Mouse (Mus musculus) megakaryocyte, embryonic 14.5 days (primary cell): ENCODE results near the gene Atrn. TPM values are rescaled to one million over a fixed set of nuclear protein-coding genes. Genes with fewer than 3 reads are reported as not detected.

Source experiments
- H3K27me3 ChIP-seq: replicated peaks from 2 replicates; pipeline ENCODE3; 2012; ENCODE audit warnings: inconsistent platforms
- H3K36me3 ChIP-seq: replicated peaks from 2 replicates; pipeline ENCODE3; 2012; ENCODE audit warnings: low read length, inconsistent platforms, mixed read lengths
- H3K4me1 ChIP-seq: 2 replicates; pipeline ENCODE4 v1.6.1; 2012; ENCODE audit warnings: inconsistent platforms
- H3K4me3 ChIP-seq: replicated peaks from 2 replicates; pipeline ENCODE3; 2012; ENCODE audit warnings: moderate library complexity, mild to moderate bottlenecking, inconsistent platforms
- H3K9me3 ChIP-seq: 2 replicates; pipeline ENCODE4 v1.6.1; 2012; ENCODE audit warnings: inconsistent platforms
- FLI1 ChIP-seq: IDR thresholded peaks from 2 replicates; pipeline ENCODE4 v1.6.1; 2012; ENCODE audit warnings: low read length, inconsistent platforms, mixed read lengths
- GATA1 ChIP-seq: IDR thresholded peaks from 3 replicates; pipeline ENCODE4 v1.6.1; 2012; ENCODE audit warnings: mixed read lengths, low read length, inconsistent platforms, borderline replicate concordance
- polyA plus RNA-seq: library from polyadenylated mRNA; stranded (reverse); fragments of >175 nt; gene quantifications from 2 replicates; pipeline ENCODE4 v1.2.3, GENCODE M21; 2012; ENCODE audit warnings: low replicate concordance; ENCODE audit not compliant: insufficient read depth

Atrn gene
- polyA plus RNA-seq, 1 experiment = 1.2 TPM

GRCm38 (mm10) chr2:130911691-130912090 is 5.4 kb downstream of the Atrn start:
- Histone ChIP-seq H3K36me3 (peaks cover 2% of the 10 kb centered on the region), H3K9me3 (no peaks in the 10 kb centered on the region), H3K4me1 (peaks cover 29% of the 10 kb centered on the region), H3K27me3 (no peaks in the 10 kb centered on the region), H3K4me3 (no peak overlapping the region)
- TF ChIP-seq GATA1 (no peak), FLI1 (no peak)

GRCm38 (mm10) chr2:130914873-130915272 is 8.6 kb downstream of the Atrn start:
- Histone ChIP-seq H3K36me3 (peaks cover 12% of the 10 kb centered on the region), H3K4me3 (no peak overlapping the region), H3K27me3 (no peaks in the 10 kb centered on the region), H3K9me3 (no peaks in the 10 kb centered on the region), H3K4me1 (peaks cover 20% of the 10 kb centered on the region)
- TF ChIP-seq GATA1 = no peak
- no peak for TF ChIP-seq FLI1

- H3K27me3 ChIP-seq = no peaks in the 10 kb centered on the region
- H3K36me3 ChIP-seq = peaks cover 10% of the 10 kb centered on the region
- H3K4me3 ChIP-seq = no peak overlapping the region
- no peaks in the 10 kb centered on the region for H3K9me3 ChIP-seq
- peaks cover 23% of the 10 kb centered on the region for H3K4me1 ChIP-seq
- TF ChIP-seq GATA1 = no peak
- TF ChIP-seq FLI1 = no peak
These were observed 10.3 kb downstream of the Atrn start for GRCm38 (mm10) chr2:130916521-130917147.

- Histone ChIP-seq H3K4me1 (peaks cover 16% of the 10 kb centered on the region), H3K9me3 (no peaks in the 10 kb centered on the region)
These were observed 11.4 kb downstream of the Atrn start for GRCm38 (mm10) chr2:130917686-130918085.

DNA sequence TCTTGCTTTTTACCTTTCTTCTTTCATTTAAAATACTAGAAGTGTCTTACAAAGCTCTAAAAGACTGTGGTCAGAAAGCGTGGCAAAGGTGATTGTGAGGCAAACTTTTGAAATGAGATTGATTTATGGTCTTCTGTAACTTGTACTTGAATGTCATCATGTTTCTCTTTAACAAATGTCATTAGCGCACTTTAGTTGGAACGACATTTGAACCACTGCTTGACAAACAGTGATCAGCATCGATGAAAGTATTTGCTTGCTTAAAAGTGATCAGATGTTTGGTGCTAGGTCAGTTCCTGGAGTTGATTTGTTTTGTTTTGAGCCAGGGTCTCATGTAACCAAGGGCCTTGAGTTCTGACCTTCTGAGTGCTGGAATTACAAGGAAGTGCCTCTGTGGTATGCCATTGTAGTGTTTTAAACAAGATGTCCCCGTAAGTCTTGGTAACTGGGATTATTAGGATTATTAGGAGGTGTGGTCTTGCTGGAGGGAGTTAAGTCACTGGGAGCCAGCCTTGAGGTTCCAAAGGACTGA is 12.8 kb downstream of the Atrn start:
- no peak for TF ChIP-seq FLI1
- no peak for TF ChIP-seq GATA1
- H3K36me3 ChIP-seq = peaks cover 10% of the 10 kb centered on the region
- no peak overlapping the region for H3K4me3 ChIP-seq
- H3K4me1 ChIP-seq = peaks cover 22% of the 10 kb centered on the region
- no peaks in the 10 kb centered on the region for H3K27me3 ChIP-seq
- H3K9me3 ChIP-seq = no peaks in the 10 kb centered on the region

More at GRCm38 (mm10) chr2:130917686-130918085, 11.4 kb downstream of the Atrn start:
- no peaks in the 10 kb centered on the region for H3K27me3 ChIP-seq
- TF ChIP-seq GATA1 = no peak
- TF ChIP-seq FLI1 = no peak
- peaks cover 10% of the 10 kb centered on the region for H3K36me3 ChIP-seq
- H3K4me3 ChIP-seq = no peak overlapping the region

GRCm38 (mm10) chr2:130924950-130925349 is 18.7 kb downstream of the Atrn start:
- TF ChIP-seq FLI1 (no peak), GATA1 (no peak)
- Histone ChIP-seq H3K4me1 (peaks cover 13% of the 10 kb centered on the region), H3K4me3 (no peak overlapping the region), H3K27me3 (no peaks in the 10 kb centered on the region), H3K36me3 (peaks cover 2% of the 10 kb centered on the region), H3K9me3 (no peaks in the 10 kb centered on the region)

DNA sequence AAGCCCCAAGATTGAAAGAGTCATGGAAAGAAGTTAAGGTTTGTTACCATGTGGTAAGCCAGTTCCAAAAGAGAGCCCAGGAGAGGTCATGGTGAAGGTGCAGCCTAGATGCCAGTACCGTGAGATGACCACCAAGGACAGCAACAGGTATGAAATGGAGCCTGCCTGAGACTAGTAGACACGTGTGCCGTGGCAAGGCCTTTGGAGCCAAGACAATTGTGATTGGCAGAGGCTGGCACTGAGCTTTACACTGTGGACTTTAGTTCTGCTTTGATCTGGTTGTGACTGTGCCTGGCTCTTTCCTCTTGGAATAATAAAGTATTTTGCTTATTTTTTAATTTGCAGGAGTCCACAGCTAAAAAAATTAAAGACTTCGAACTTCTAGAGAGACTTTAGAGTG is 21.7 kb downstream of the Atrn start:
- no peak overlapping the region for H3K4me3 ChIP-seq
- H3K27me3 ChIP-seq = no peaks in the 10 kb centered on the region
- H3K9me3 ChIP-seq = no peaks in the 10 kb centered on the region
- peaks cover 30% of the 10 kb centered on the region for H3K4me1 ChIP-seq
- peaks cover 2% of the 10 kb centered on the region for H3K36me3 ChIP-seq
- TF ChIP-seq FLI1 (no peak), GATA1 (no peak)

GRCm38 (mm10) chr2:130928530-130928929 is 22.2 kb downstream of the Atrn start:
- Histone ChIP-seq H3K4me1 (peaks cover 31% of the 10 kb centered on the region), H3K36me3 (peaks cover 4% of the 10 kb centered on the region), H3K9me3 (no peaks in the 10 kb centered on the region), H3K27me3 (no peaks in the 10 kb centered on the region), H3K4me3 (no peak overlapping the region)
- no peak for TF ChIP-seq FLI1
- no peak for TF ChIP-seq GATA1

GRCm38 (mm10) chr2:130929994-130930393 is 23.7 kb downstream of the Atrn start:
- no peaks in the 10 kb centered on the region for H3K9me3 ChIP-seq
- TF ChIP-seq FLI1 (no peak), GATA1 (no peak)
- H3K36me3 ChIP-seq = peaks cover 9% of the 10 kb centered on the region
- H3K27me3 ChIP-seq = no peaks in the 10 kb centered on the region
- H3K4me3 ChIP-seq = no peak overlapping the region
- H3K4me1 ChIP-seq = peaks cover 26% of the 10 kb centered on the region

DNA sequence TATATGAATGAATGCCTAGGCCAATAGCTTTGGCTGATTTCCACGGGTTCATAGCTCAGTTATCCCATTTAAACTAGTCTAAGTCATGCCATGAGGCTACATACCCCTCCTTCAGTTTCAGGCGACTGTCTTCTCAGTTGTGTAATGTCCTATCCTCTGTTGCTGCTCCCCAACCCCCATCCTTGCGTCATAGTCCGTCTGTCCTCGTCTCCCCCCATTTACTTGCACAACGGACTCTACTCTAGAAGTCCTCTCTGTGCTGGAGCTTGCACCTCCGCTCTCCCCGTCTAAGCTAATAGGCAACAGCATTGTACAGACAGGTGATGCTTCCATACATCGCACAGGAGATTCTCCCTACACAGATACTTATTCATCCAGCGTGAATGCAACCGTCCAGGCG is 26.6 kb downstream of the Atrn start:
- TF ChIP-seq FLI1 = no peak
- no peak for TF ChIP-seq GATA1
- Histone ChIP-seq H3K4me1 (peaks cover 26% of the 10 kb centered on the region), H3K27me3 (no peaks in the 10 kb centered on the region), H3K4me3 (peak overlapping the region; percentile 65), H3K9me3 (no peaks in the 10 kb centered on the region), H3K36me3 (peaks cover 19% of the 10 kb centered on the region)

DNA sequence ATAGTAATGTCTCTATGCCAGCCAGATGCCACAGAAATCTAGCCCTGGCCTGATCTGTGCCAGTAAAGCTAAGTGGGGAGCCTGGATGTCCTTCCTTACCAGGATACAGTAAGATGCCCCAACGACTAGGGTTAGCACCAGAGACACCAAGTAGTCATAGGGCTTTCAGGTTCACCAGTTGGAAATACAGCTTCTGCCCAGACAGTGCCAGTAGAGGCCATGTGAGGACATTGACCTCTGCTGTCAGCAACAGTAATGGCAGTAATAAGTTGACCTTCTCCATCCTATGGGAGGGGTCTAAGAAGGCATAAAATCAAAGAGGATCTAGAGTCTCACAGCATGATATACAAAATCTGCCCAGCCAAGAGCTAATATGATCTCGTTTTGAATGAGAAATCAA is 43.5 kb downstream of the Atrn start:
- Histone ChIP-seq H3K27me3 (no peaks in the 10 kb centered on the region), H3K9me3 (no peaks in the 10 kb centered on the region), H3K36me3 (peaks cover 32% of the 10 kb centered on the region), H3K4me3 (no peak overlapping the region), H3K4me1 (peaks cover 16% of the 10 kb centered on the region)
- no peak for TF ChIP-seq FLI1
- TF ChIP-seq GATA1 = no peak
